Mouse (Mus musculus) heart, postnatal 14 days (tissue): ENCODE measurements at regions not wholly inside any gene's neighbourhood (a gene's known extent, or its start where the extent isn't known, plus 50 kb on each side); places are given as distances from the start of the nearest gene placed in this dataset.
A peak's percentile ranks its signal among the peaks of the same experiment; 100 is the strongest.
"Not testable (repeated sequence)": the region's sequence is repeated elsewhere in the genome, so short reads cannot be mapped to it uniquely, and the experiment has no call there.

ENCODE experiments used
- DNase-seq, 2 experiments: peaks; one replicate each; pipeline ENCODE4 v3.0.0; 2021 to 2022
- intact Hi-C: fragments of 180-260 bp; cut with DNase I; formaldehyde crosslinking; loops from one replicate; pipeline ENCODE4 v1.15.1; 2025

GRCm38 (mm10) chr14:17539322-17539721 lies 120.7 kb upstream of the Thrb start:
- no peak for DNase-seq
- intact Hi-C loops: no loop called here

DNA sequence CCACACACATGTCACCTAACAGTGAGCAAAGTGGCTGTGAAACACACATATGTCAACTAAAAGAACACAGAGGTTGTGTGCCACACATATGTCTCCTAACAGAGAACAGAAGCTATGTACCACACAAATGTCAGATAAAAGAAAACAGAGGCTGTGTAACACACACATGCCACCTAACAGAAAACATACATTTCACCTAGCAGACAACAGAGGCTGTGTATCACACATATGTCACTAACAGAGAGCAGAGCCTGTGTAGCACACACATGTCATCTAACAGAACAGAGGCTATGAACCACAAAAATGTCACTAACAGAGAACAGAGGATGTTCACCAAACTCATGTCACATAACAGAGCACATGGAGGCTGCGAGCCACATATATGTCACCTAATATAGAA lies 103.6 kb upstream of the Thrb start:
- intact Hi-C loops: no loop called here
- no peak for DNase-seq

- DNase-seq, intact Hi-C loops: not testable (repeated sequence)
Measured at GRCm38 (mm10) chr14:17560001-17560400, 100.1 kb upstream of the Thrb start.

DNA sequence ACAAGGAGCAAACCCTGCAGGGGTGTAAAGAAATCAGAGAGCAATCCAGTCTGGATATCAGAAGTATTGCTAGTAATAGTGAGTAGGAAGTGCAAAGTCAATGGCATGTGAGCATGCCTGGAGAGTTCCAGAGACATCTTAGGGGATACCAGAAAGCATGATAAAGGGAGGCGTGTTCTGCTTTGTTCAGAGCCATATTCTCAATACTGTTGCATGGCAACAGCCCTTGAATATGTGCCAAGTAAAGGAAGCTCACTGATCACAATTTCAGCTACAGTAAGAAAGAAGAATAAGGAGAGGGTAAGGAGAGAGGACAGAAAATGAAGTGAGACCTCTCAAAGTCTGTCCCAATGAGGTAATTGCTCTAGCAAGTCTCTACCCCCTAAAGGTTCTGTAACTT lies 92.1 kb upstream of the Thrb start:
- intact Hi-C loops: no loop called here

DNA sequence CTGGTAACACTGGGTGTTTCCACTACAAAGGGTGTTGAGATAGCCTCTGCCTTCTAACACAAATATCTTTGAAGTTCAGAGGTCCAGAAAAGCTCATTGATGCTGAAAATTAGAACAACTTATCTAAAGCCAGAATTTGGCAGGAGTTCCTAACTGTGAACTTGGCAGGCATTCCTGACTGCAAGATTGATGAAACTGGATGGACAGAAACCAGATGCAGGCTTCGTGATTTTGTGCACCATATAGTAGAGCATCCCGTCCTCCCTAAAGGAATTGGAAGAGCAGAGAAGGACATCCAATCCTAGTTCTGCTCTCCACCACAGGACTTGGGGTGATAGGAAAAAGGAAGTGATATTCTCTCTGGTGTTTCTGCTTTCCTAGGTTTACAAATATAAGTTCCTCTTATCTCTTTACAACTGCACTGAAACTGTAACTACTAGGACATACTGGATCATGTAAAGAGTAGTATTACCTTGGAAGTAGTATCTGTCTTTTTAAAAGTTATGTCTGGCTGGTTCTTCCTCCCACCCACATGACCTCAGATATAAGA lies 90.9 kb upstream of the Thrb start:
- intact Hi-C loops: no loop called here

More for the DNA sequence above, 92.1 kb upstream of the Thrb start:
- DNase-seq: no peak

DNA sequence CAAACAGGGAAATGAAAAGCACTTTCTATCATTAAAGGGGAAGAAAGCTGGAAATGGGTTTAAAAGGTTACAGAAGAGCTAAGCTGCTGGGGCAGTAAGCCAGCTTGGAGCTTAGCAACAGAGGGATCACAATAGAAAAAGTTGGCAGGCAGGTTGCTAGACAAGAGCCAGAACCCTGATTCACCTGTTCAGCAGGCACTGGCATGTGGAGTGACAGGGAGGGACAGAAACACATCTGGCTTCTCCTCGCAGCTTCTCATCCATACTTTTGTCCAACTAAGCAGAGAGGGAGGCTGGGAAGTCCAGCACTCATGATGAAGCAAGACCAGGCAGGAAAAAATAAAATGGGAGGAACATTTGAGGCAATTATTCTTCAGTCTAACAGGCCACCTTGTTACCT lies 81.3 kb upstream of the Thrb start:
- intact Hi-C loops: no loop called here
- peak in 1 of 2 experiments; percentile 13 for DNase-seq

More for the DNA sequence above, 90.9 kb upstream of the Thrb start:
- DNase-seq: no peak

DNA sequence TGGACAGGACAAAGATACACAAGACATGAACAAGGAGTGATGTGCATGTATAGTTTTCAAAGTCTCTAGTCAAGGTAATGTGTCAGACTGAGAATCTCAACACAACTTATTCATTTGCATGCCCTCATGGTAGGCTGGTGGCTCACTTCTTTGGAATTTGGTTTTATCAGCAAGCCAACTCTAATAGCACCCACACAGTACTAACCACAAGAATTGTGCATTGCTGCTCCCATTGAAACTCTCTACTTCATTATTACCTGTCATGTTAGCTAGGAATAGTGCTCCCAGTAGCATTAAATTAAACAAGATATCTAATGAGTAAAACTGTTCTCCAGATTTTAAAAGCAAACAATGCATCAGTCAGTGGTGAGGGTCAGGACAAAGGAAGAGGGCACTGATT lies 70.5 kb upstream of the Thrb start:
- intact Hi-C loops: no loop called here
- no peak for DNase-seq

GRCm38 (mm10) chr14:17599553-17599952 lies 60.5 kb upstream of the Thrb start:
- DNase-seq: no peak
- intact Hi-C loops: no loop called here

DNA sequence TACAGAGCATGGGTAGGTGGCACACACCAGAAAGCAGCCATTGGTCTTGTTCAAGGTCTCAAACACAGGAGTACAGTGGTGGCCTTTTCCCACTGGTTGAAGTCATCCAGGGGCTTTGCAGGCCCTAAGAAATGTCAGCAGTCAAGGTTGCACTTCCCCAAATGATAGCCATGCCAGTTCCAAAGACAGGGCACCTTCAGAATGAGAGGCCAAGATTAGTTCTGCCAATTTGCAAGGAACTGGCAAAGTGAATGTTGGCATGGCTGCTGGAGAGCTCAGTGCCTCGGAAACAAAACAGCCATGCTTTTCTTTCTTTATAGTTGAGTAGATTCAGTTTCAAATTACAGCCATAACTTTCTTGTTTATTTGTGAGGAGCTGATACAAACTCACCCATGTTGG lies 57.7 kb upstream of the Thrb start:
- peak; percentile 4 to 21 for DNase-seq
- intact Hi-C loops: no loop called here

GRCm38 (mm10) chr14:17606018-17606417 lies 54.0 kb upstream of the Thrb start:
- no peak for DNase-seq
- intact Hi-C loops: no loop called here

DNA sequence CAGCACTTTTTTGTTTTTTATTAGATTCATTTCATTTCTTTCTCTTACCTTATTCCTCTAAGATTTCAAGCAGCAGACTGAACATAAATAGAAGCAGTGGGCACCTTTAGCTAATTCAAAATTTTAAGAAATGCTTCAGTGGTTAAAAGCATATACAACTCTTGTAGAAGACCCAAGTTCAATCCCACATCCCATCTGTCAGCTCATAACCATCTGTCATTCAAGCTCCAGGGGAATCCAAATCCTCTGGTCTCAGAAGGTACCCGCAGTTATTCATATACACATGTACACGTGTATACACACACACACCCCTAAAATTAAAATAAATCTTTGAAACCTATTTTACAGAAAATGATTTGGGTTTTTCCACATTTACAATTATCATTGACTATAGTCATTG lies 52.9 kb upstream of the Thrb start:
- intact Hi-C loops: no loop called here
- no peak for DNase-seq
